Mouse (Mus musculus) intestine, postnatal 0 days (tissue): ENCODE measurements around the gene Rps6kc1. TPM values are rescaled to one million over a fixed set of nuclear protein-coding genes. Genes with fewer than 3 reads are reported as not detected.

Experiments used
- ATAC-seq: fragments of 200-750 bp; cut with Nextera tagmentation; 2 replicates; pipeline ENCODE4 v1.8.0; 2017; ENCODE audit warnings: mild to moderate bottlenecking, moderate TSS enrichment, moderate library complexity
- H3K27ac ChIP-seq: fragments of 300-500 bp; sonication (generic); 2 replicates; pipeline ENCODE4 v1.5.1; 2014; ENCODE audit warnings: mild to moderate bottlenecking, low read depth, low read length, moderate library complexity
- H3K27me3 ChIP-seq: fragments of 300-500 bp; sonication (generic); replicated peaks from 2 replicates; pipeline ENCODE4 v1.6.1; 2014; ENCODE audit warnings: low read length, mixed read lengths; ENCODE audit not compliant: control insufficient read depth, insufficient read depth
- H3K36me3 ChIP-seq: fragments of 300-500 bp; sonication (generic); 2 replicates; pipeline ENCODE4 v1.6.1; 2014; ENCODE audit warnings: mild to moderate bottlenecking, moderate library complexity; ENCODE audit not compliant: control insufficient read depth, insufficient read depth
- H3K4me1 ChIP-seq: fragments of 300-500 bp; sonication (generic); replicated peaks from 2 replicates; pipeline ENCODE4 v1.6.1; 2014; ENCODE audit warnings: antibody characterized with exemption, low read length, mixed read lengths; ENCODE audit not compliant: control insufficient read depth, insufficient read depth
- H3K4me2 ChIP-seq: fragments of 300-500 bp; sonication (generic); replicated peaks from 2 replicates; pipeline ENCODE4 v1.6.1; 2014; ENCODE audit warnings: low read depth, mild to moderate bottlenecking, moderate library complexity
- H3K4me3 ChIP-seq: fragments of 300-500 bp; sonication (generic); 2 replicates; pipeline ENCODE4 v1.5.1; 2014; ENCODE audit warnings: low read depth, low read length
- H3K9ac ChIP-seq: fragments of 300-500 bp; sonication (generic); 2 replicates; pipeline ENCODE4 v1.6.1; 2014; ENCODE audit warnings: mild to moderate bottlenecking, low read depth, low read length
- H3K9me3 ChIP-seq: fragments of 300-500 bp; sonication (generic); 2 replicates; pipeline ENCODE4 v1.6.1; 2016; ENCODE audit warnings: mixed run types; ENCODE audit not compliant: control insufficient read depth
- CTCF ChIP-seq: sonication (generic); IDR thresholded peaks from 2 replicates; pipeline ENCODE4 v1.5.1; 2016; ENCODE audit warnings: low read depth, mild to moderate bottlenecking, control low read depth, antibody characterized with exemption, moderate library complexity
- WGBS: fragments of 180-500 bp; shearing (Covaris S2); extraction: QIAGEN DNeasy Blood & Tissue Kit; methylation state at CpG from one replicate; pipeline ENCODE4 v1.1.7; 2014; 5-methylcytosine and 5-hydroxymethylcytosine counted together
- polyA plus RNA-seq: library from polyadenylated mRNA; unstranded; fragments of >200 nt; fragmentation: Nextera tagmentation; extraction: Ambion mirVana; gene quantifications from 2 replicates; pipeline ENCODE4 v1.2.1, GENCODE M21; 2015

Gene Rps6kc1
- polyA plus RNA-seq, 1 experiment from 2014 or later = 6.0 TPM

DNA sequence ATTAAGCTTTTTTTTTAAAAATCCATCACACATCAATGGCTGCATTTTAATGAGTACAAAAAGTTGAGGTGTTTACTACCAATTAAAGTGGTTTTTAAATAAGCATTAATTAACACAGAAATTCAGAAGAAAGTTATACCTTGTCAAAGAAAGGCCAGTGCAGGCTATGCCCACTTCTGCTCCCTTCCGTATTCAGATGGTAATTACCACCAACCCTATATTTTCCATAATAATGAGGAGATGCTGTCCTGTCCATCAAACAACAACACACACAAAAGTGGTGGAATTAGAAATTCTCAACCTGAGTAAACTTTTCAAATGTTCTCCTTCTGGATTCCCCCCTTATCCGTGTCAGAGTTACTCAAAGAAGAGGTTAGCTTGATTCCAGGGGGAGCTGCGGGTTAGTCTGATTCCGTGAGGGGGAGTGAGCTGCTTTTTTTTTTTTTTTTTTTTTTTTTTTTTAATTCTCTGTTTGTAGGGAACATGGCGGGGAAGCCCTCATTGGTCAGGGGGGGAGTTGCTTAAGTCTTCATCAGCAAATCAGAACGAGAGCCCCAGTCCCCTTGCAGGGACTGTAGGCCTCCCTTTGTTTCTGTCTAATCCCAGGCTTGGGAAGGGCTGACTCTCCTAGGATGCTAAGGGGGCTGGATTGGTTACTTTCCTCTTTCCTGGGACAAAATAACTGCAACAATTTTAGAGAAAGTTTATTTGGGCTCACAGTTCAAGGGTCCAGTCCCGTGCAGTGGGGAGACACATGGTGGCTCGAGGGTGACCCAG lies 159.6 kb downstream of the Rps6kc1 start:
- WGBS = 78% methylated on average over 8 of the region's 8 CpGs
- no peak overlapping the region for H3K4me2 ChIP-seq
- no peaks in the 10 kb centered on the region for H3K27me3 ChIP-seq
- H3K4me1 ChIP-seq = no peaks in the 10 kb centered on the region
- no peak for TF ChIP-seq CTCF
- H3K27ac ChIP-seq = no peak overlapping the region
- H3K4me3 ChIP-seq = no peak overlapping the region
- no peak for ATAC-seq
- no peak overlapping the region for H3K9ac ChIP-seq
- no peaks in the 10 kb centered on the region for H3K36me3 ChIP-seq
- H3K9me3 ChIP-seq = no peaks in the 10 kb centered on the region

- Histone ChIP-seq H3K27ac (no peak overlapping the region), H3K9ac (no peak overlapping the region), H3K4me2 (no peak overlapping the region), H3K4me3 (no peak overlapping the region), H3K27me3 (no peaks in the 10 kb centered on the region), H3K9me3 (no peaks in the 10 kb centered on the region), H3K36me3 (no peaks in the 10 kb centered on the region), H3K4me1 (no peaks in the 10 kb centered on the region)
- TF ChIP-seq CTCF = 0 out of 2 replicates have a peak, but pooled peaks have one; percentile 9
- ATAC-seq = no peak
- 80% methylated on average over 10 of the region's 10 CpGs for WGBS
Measured at GRCm38 (mm10) chr1:190748937-190749336, 162.6 kb downstream of the Rps6kc1 start.

DNA sequence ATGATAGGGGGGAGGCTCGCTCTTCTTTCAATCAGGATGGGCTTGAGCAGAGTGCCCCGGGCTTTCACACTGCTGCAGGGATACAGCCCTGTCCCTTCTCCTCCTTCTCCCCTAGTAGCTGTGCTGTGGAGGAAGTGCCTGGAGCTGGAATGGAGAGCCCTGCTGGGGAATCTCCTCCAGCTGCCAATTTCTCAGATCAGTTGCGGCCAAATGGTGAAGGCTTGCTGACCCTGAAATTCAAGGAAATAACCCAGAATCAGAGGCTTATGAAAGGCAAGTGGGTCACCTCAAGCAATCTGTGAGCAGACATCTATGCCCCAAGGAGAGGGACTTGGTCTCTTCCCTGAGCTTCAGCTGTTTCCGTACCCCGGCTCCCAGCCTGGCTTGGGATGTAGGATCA lies 170.1 kb downstream of the Rps6kc1 start:
- H3K9ac ChIP-seq = no peak overlapping the region
- no peaks in the 10 kb centered on the region for H3K4me1 ChIP-seq
- no peaks in the 10 kb centered on the region for H3K36me3 ChIP-seq
- TF ChIP-seq CTCF = no peak
- WGBS = 67% methylated on average over 5 of the region's 5 CpGs
- no peaks in the 10 kb centered on the region for H3K27me3 ChIP-seq
- H3K9me3 ChIP-seq = no peaks in the 10 kb centered on the region
- ATAC-seq = no peak
- no peak overlapping the region for H3K4me2 ChIP-seq
- no peak overlapping the region for H3K4me3 ChIP-seq
- no peak overlapping the region for H3K27ac ChIP-seq

DNA sequence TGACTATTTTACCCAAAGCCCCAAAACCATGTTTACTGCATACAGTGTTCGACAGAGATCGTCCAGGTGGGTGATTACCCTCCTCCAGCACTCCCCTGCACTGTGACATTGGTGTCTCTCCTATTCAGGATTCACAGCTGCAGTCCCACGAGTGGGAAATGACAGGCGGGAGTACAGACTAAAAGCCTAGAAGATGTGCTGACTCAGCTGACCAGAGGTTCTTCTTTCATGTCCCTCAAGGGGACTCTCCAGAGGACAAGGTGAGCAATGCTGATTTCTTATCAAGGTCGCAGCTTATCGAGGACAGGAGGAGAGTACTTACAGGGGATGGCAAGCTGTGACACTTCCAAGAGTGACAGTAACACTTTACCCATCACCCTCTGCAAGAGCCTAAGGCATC lies 178.8 kb downstream of the Rps6kc1 start:
- Histone ChIP-seq H3K27ac (no peak overlapping the region), H3K9ac (no peak overlapping the region), H3K27me3 (no peaks in the 10 kb centered on the region), H3K4me1 (no peaks in the 10 kb centered on the region), H3K4me3 (no peak overlapping the region), H3K36me3 (no peaks in the 10 kb centered on the region), H3K4me2 (no peak overlapping the region), H3K9me3 (no peaks in the 10 kb centered on the region)
- WGBS = 71% methylated on average over 6 of the region's 6 CpGs
- ATAC-seq = no peak
- no peak for TF ChIP-seq CTCF

GRCm38 (mm10) chr1:190729516-190730088 lies 182.0 kb downstream of the Rps6kc1 start:
- Histone ChIP-seq H3K4me2 (no peak overlapping the region), H3K36me3 (no peaks in the 10 kb centered on the region), H3K4me3 (no peak overlapping the region), H3K9ac (no peak overlapping the region), H3K9me3 (no peaks in the 10 kb centered on the region), H3K27me3 (no peaks in the 10 kb centered on the region), H3K4me1 (no peaks in the 10 kb centered on the region), H3K27ac (no peak overlapping the region)
- 87% methylated on average over 7 of the region's 7 CpGs for WGBS
- TF ChIP-seq CTCF = no peak
- no peak for ATAC-seq

DNA sequence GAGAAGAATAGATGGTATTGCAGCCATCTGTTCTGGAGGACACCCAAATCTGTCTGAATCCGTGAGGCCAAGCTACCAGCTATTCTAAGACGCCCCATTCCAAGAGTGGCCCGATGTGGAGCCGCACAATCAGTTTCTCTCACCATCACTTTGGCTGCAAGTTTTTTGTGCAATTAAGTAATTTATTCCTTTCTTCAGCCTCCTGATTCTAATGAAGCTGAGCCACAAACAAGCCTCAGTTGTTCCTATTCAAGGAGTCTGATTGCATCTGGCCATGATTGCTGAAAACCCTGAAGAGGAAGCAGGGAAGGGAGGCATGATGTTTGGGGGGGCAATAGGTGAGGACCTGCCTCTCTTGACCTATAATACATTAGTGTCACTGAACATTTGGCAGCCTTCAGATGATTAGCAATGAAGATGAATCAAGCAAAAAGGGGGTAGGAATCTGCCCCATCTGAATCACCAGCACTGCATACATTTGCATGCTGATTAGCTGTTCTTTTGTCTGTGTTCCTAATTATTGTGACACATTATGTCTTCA lies 183.4 kb downstream of the Rps6kc1 start:
- Histone ChIP-seq H3K27me3 (no peaks in the 10 kb centered on the region), H3K4me3 (no peak overlapping the region), H3K27ac (no peak overlapping the region), H3K4me1 (no peaks in the 10 kb centered on the region), H3K9me3 (no peaks in the 10 kb centered on the region), H3K4me2 (no peak overlapping the region), H3K9ac (no peak overlapping the region), H3K36me3 (no peaks in the 10 kb centered on the region)
- no peak for TF ChIP-seq CTCF
- 93% methylated on average over 4 of the region's 4 CpGs for WGBS
- no peak for ATAC-seq
